Mouse (Mus musculus) right cerebral cortex, adult 18-20 months (tissue): ENCODE data around the gene Myo1e.

Source experiments
- DNase-seq: peaks from one replicate; pipeline ENCODE4 v3.0.0; 2022; ENCODE audit warnings: mixed read lengths

Gene Myo1e

GRCm38 (mm10) chr9:70207151-70207831 lies at the start of gene Myo1e:
TSS of gene Myo1e (plus strand) at chr9:70207350.
- DNase-seq = peak; percentile 94

- peak; percentile 58 for DNase-seq
Measured at GRCm38 (mm10) chr9:70160071-70160470, 47.1 kb upstream of the Myo1e start.

GRCm38 (mm10) chr9:70168973-70169372 lies 38.2 kb upstream of the Myo1e start:
- DNase-seq = no peak

GRCm38 (mm10) chr9:70174291-70174848 lies 32.8 kb upstream of the Myo1e start:
- DNase-seq = no peak

- no peak for DNase-seq
Measured at GRCm38 (mm10) chr9:70174896-70175295, 32.3 kb upstream of the Myo1e start.

- no peak for DNase-seq
Measured at GRCm38 (mm10) chr9:70176291-70176690, 30.9 kb upstream of the Myo1e start.

- DNase-seq = no peak
Measured at GRCm38 (mm10) chr9:70181719-70182118, 25.4 kb upstream of the Myo1e start.

GRCm38 (mm10) chr9:70182639-70183038 lies 24.5 kb upstream of the Myo1e start:
- no peak for DNase-seq

GRCm38 (mm10) chr9:70192336-70192735 lies 14.8 kb upstream of the Myo1e start:
- no peak for DNase-seq

GRCm38 (mm10) chr9:70194622-70195021 lies 12.5 kb upstream of the Myo1e start:
- DNase-seq = no peak

GRCm38 (mm10) chr9:70196956-70197659 lies 10.0 kb upstream of the Myo1e start:
- no peak for DNase-seq

- no peak for DNase-seq
Measured at GRCm38 (mm10) chr9:70197992-70198391, 9.2 kb upstream of the Myo1e start.

- no peak for DNase-seq
Measured at GRCm38 (mm10) chr9:70202753-70203152, 4.4 kb upstream of the Myo1e start.

- DNase-seq = no peak
Measured at GRCm38 (mm10) chr9:70203267-70204076, 3.7 kb upstream of the Myo1e start.

- no peak for DNase-seq
Measured at GRCm38 (mm10) chr9:70207981-70208521, 901 bp downstream of the Myo1e start.

GRCm38 (mm10) chr9:70208751-70209150 lies 1.6 kb downstream of the Myo1e start:
- no peak for DNase-seq

- DNase-seq = no peak
Measured at GRCm38 (mm10) chr9:70209296-70210049, 2.3 kb downstream of the Myo1e start.

- DNase-seq = no peak
Measured at GRCm38 (mm10) chr9:70211638-70212037, 4.5 kb downstream of the Myo1e start.

GRCm38 (mm10) chr9:70216517-70216916 lies 9.4 kb downstream of the Myo1e start:
- DNase-seq = no peak

GRCm38 (mm10) chr9:70219295-70219931 lies 12.3 kb downstream of the Myo1e start:
- DNase-seq = no peak

GRCm38 (mm10) chr9:70220461-70221170 lies 13.5 kb downstream of the Myo1e start:
- no peak for DNase-seq
